Mouse (Mus musculus): ENCODE results near the gene Rpain. TPM values are rescaled to one million over a fixed set of nuclear protein-coding genes. Genes with fewer than 3 reads are reported as not detected.

The Rpain gene
- total RNA-seq (2021) (10 to 100 TPM; 20.2 to 25.2 TPM), polyA plus RNA-seq (2012; rRNA removed) (10.2 and 15.9 TPM in 2 replicates)
- long read RNA-seq, transcript Rpain-201 (7 exons, 1,100 nt), result major isoform, 21 of 29 reads
- long read RNA-seq, partial matches to known transcripts, result 0 of 29 reads
- long read RNA-seq, other reads (novel, unspliced or antisense), result 4 of 29 reads

DNA sequence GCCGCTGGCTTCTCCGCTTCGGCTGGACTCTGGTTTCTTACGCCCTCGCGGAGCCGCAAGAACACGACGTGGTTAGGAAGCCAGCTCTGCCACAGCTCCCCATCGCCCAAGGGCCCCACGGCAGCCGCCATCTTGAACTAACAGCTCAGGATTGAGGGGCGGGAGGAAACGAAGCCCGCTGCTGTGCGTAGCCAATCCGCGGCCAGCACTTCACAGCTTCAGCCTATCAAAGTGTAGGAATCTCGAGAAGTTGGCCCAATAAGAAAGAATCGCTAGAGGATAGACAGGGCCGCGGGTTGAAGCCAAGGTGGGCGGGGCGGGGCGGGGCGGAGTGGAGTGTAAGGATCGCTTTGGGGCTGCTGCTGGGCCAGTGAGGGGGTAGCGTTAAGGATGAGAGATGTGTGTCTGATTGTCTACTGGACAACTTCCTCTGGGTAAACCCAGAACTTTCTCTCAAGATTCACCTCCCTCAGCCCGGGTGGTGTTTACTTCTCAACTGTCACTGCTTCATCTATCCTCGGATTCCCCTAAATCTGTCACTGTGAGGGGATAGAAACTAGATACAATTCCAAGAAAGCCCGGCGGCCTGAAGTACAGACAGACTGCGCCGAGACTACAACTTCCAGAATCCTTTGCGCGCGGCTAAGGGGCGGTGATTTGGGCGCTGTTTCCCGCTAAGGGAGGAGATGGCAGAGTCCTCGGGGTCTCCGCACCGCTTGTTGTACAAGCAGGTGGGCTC is at the start of gene Rpain, which contains the start of gene Nup88:
Rpain (plus strand) TSS at position 393 of the 739 bp plus-strand sequence.
Nup88 (minus strand) TSS at position 153 of the 739 bp plus-strand sequence.
- peak; percentile 95 for DNase-seq

- DNase-seq, result no peak
These were observed 38.6 kb upstream of the Rpain start for GRCm38 (mm10) chr11:70931461-70931860.

- peak; percentile 40 for DNase-seq
These were observed 34.7 kb upstream of the Rpain start for GRCm38 (mm10) chr11:70935316-70935715.

- no peak for DNase-seq
These were observed 27.4 kb upstream of the Rpain start for GRCm38 (mm10) chr11:70942596-70942995.

DNA sequence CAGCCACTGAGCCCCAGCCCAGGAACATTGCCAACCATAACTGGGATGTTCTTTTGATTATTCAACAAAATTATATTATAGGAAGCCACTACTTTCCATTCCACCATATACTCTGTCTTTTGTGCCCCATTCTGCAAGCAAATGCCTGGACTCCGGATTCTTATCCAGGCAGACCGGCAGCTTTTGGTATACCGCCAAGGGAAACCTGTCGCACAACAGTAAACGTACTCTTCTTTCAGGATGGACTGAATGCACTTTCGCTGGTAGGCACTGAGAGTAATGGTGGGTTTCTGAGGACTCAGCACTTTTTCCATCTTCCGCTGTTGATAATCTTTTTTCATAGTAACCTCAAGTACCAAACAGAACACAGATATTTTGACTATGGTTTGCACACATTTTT is 26.4 kb upstream of the Rpain start:
- DNase-seq, result no peak

GRCm38 (mm10) chr11:70944935-70945817 is 24.8 kb upstream of the Rpain start:
- DNase-seq, result peak; percentile 53

GRCm38 (mm10) chr11:70954711-70955110 is 15.3 kb upstream of the Rpain start:
- DNase-seq, result no peak

- DNase-seq, result no peak
These were observed 9.0 kb upstream of the Rpain start for GRCm38 (mm10) chr11:70960786-70961554.

DNA sequence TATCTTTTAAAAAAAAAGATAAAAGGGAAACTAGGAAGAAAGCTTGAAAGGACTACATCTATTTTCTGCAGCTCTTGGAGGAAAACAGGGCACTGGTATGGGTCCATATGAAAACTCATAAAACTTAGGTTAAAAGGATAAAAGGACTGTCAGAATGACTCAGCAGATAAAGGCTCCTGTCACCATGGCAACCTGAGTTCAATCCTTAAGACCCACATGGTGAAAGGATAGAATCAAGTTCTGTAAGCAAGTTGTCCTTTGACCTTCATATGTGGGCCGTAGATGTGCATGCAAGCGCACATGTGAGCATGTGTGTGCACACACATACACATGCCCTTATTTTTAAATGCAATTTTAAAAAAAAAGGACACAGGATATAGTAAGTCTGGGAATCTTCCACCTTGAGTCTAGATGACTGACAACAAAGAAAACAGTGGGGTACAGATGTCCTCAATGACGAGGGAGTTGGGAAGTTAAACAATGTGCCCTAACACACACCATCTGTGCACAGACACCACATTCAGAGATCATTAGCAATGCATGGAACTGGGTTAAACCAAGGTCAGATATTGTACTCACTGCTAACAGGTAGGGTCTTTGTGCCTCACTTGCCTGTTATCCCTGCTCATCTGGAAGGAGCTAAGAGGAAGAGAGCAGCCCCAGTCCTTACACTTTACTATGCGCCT is 5.6 kb upstream of the Rpain start:
- peak; percentile 25 for DNase-seq

DNA sequence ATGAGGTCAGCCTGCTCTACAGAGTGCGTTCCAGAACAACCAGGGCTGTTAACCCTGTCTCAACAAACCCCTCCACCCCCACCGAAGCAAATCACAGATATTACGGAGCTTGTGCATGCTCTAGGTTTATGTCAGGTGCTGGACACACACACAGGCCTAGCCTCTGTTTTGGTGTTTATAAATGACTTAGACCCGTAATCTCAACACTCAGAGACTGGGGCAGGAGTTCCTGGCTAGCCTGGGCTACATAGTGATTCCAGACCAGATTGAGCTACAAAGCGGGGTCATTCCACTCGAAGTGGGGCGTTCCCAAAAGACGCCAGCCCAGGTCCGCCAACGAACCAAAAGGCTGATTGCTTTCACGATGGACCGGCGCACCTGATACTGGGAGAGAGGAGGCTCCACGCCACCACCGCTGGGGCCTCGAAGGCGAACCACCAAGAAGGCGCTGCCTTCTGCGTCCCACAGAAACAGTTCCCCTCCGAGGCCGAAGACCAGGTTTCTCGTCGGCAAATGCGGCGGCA is 680 bp upstream of the Rpain start:
- DNase-seq, result peak; percentile 15

GRCm38 (mm10) chr11:70970560-70971540 is 837 bp downstream of the Rpain start:
- no peak for DNase-seq

DNA sequence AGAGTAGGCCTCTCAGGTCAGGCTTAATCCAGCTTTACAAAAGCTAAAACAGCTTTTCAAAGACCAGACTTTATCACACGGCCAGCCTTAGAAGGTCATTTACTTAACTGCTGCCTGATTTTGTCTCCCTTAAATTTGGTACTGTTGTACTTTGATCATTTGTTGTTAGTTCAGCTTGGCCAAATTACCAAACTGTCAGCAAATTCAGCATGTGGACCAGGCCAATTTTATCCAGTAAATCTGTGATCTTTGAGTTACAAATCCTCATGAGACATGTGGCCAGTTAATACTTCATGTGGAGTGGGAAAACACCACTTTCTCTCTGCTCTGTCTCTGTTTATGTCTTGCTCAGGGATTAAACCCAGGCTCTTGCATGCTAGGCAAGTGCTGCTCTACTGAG is 2.6 kb downstream of the Rpain start:
- DNase-seq, result no peak

- DNase-seq, result no peak
These were observed 3.9 kb downstream of the Rpain start for GRCm38 (mm10) chr11:70973947-70974346.

DNA sequence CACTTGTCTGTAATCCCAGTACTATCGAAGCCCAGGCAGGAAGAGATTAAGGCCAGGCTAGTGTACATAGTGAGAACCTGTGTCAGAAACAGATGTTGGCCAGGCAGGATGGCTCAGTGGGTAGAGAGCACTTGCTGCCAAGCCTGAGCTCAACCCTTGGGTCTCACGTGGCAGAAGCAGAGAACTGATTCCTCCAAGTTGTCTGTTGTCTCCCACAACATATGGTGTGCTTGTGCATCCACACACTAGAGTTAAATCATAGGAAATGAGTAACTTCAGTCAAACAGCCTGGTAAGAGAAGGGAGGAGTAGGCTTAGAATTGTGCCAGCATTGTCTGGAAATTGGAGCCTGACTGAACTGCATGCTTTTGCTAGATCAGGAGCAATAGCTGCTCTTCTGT is 5.2 kb downstream of the Rpain start:
- DNase-seq, result no peak

- DNase-seq, result no peak
These were observed 7.3 kb downstream of the Rpain start for GRCm38 (mm10) chr11:70977293-70977692.

DNA sequence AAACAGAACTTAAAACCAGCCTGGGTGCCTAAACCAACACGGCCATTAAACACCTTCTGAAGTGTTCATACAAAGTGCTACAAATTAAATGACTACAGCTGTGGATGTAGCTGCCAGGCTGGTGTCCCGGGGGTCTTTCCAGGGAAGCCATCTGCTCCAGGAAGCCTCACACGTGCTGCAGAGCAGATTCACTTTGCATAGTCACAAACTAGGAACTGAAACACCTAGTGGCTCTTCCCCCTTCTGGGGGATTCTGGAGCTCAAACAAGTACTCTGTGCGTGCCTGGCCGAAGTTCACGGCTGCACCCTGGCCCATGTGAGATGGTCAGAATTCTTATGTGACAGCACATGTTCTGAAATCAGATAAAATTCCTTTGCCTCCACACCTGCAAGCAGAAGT is 10.2 kb downstream of the Rpain start:
- DNase-seq, result no peak

GRCm38 (mm10) chr11:70980751-70981510 is 10.9 kb downstream of the Rpain start:
- no peak for DNase-seq

GRCm38 (mm10) chr11:70982030-70982429 is 12.0 kb downstream of the Rpain start:
- DNase-seq, result no peak

Measured in adrenal gland, adult 2 months (tissue).